Mouse (Mus musculus): ENCODE results near the gene Gps2.

DNA sequence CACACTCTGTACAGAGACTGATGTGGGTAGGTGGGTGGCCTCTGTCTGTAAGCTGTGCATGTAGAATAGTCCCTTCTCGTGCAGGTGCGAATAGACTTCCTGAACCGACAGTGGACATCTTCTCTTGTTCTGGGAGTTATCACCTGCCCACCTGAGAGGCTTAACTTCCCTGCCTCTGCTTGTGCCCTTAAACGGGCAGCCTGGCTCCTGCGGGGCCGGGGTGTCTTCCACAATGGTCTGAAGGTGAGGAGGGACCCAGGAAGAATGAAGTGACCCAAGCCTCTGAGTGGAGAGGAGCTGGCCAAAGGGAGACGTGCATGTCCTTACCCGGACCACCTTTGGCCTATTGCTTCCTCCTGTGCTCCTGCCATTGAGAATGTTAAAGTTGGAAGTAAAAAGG is 3.5 kb upstream of the Gps2 start:
- TF ChIP-seq POLR2A (IDR thresholded peaks at IDR 0.05; ENCODE audit: control insufficient read depth, low read depth, low read length) (no peak), CTCF (IDR thresholded peaks at IDR 0.05; ENCODE audit: control insufficient read depth, insufficient read depth, insufficient replicate concordance, low read depth, low read length) (no peak)
